Mouse (Mus musculus): ENCODE data around the gene Pitpnm2.

DNA sequence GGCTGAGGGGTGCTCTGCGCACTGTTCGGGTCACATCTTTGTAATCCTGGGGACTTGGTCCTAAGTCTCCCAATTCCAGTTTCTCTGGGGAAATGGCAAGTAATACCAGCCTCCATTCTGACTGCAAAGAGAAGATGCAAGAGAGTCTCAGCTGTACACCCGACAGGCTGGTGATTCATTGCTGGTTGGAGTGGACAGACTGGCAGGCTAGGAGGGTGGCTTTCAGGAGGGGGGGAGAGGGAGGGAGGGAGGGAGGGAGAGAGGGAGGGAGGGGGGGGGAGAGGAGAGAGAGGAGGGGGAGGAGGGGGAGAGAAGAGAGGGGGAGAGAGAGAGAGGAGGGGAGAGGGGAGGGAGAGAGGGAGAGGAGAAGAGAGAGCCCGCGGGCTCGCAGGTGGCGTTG is 134.0 kb downstream of the Pitpnm2 start:
- no peak for TF ChIP-seq TCF12 (IDR thresholded peaks at IDR 0.05; ENCODE audit: insufficient read depth, poor library complexity, severe bottlenecking)
- TF ChIP-seq POLR2A (IDR thresholded peaks at IDR 0.05; ENCODE audit: insufficient read length, low read depth): no peak
- no peak for TF ChIP-seq POLR2AphosphoS2 (IDR thresholded peaks at IDR 0.05; ENCODE audit: insufficient read length, low read depth)
- TF ChIP-seq E2F4 (IDR thresholded peaks at IDR 0.05; ENCODE audit: insufficient read depth): no peak
- TF ChIP-seq MYOG (IDR thresholded peaks at IDR 0.05; ENCODE audit: control insufficient read depth in 1 of 3, insufficient read depth in 1 of 3, insufficient read length in 2 of 3, low read depth in 2 of 3): no peak
- TF ChIP-seq CEBPB (IDR thresholded peaks at IDR 0.05; ENCODE audit: insufficient read depth, poor library complexity, severe bottlenecking): no peak
- no peak for TF ChIP-seq USF1 (IDR thresholded peaks at IDR 0.05; ENCODE audit: low read depth)
- TF ChIP-seq MYOD1 (IDR thresholded peaks at IDR 0.05; ENCODE audit: control insufficient read depth in 1 of 3, insufficient read length in 2 of 3, low read depth in 2 of 3): no peak
- no peak for TF ChIP-seq MAX (IDR thresholded peaks at IDR 0.05; ENCODE audit: low read depth)
